8 mouse cellular contexts compared by ENCODE assay signal in the genomic region with DNA sequence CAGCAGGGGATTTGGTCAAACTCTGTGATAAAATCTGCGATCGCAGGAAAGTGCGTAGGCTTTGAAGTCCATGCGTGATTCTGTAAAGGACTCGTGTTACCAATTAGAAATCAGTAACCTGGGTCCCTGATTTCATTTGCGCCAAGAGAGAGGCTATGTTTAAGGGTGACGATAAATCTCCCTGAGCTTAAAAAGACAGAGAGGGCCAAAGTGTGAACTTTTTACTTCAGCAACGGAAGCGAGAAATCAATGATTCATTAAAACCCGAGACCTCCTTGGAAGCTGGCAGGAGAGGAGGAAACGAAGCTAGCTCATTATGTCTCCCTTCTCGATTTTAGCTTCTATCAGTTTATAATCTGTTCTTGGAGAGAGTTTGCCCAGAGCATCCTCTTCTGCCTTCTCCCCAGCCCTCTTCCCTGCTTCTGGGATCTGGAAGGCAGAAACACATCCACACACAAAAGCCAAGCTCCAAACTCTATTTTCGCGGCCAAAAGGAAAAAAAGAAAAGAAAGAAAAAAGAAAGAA. TPM values are rescaled to one million over a fixed set of nuclear protein-coding genes. Genes with fewer than 3 reads are reported as not detected.
DNase-seq lines count a peak whose midpoint lies in the region; ATAC-seq and TF ChIP-seq lines count a peak whose summit lies in the region.

No protein-coding gene starts in this region.

- H3K4me3 ChIP-seq in lung, embryonic 16.5 days (ENCODE audit: low read length): peak overlapping the region; percentile 51
- H3K4me3 ChIP-seq in hindbrain, embryonic 11.5 days (ENCODE audit: low read depth, low read length): peak overlapping the region; percentile 46
- no peak overlapping the region for H3K4me3 ChIP-seq in liver, embryonic 14.5 days (ENCODE audit: insufficient read depth in 1 of 2, low read depth in 2 of 2, low read length in 2 of 2)

- no peaks in the 10 kb centered on the region for H3K27me3 ChIP-seq in lung, embryonic 16.5 days (ENCODE audit: control insufficient read depth, insufficient read depth, low read depth, low read length)
- H3K27me3 ChIP-seq in hindbrain, embryonic 11.5 days (ENCODE audit: control insufficient read depth, insufficient read depth, low read length): peaks cover 7% of the 10 kb centered on the region
- H3K27me3 ChIP-seq in liver, embryonic 14.5 days (ENCODE audit: control insufficient read depth, insufficient read depth, low read length): peaks cover 30% of the 10 kb centered on the region

- no peaks in the 10 kb centered on the region for H3K9me3 ChIP-seq in lung, embryonic 16.5 days (ENCODE audit: control insufficient read depth, low read length)
- no peaks in the 10 kb centered on the region for H3K9me3 ChIP-seq in hindbrain, embryonic 11.5 days (ENCODE audit: control insufficient read depth, low read length)
- H3K9me3 ChIP-seq in liver, embryonic 14.5 days (ENCODE audit: control insufficient read depth, low read length): no peaks in the 10 kb centered on the region

- H3K36me3 ChIP-seq in lung, embryonic 16.5 days (ENCODE audit: control insufficient read depth, insufficient read depth, low read length): no peaks in the 10 kb centered on the region
- no peaks in the 10 kb centered on the region for H3K36me3 ChIP-seq in hindbrain, embryonic 11.5 days (ENCODE audit: control insufficient read depth, insufficient read depth, low read length)
- no peaks in the 10 kb centered on the region for H3K36me3 ChIP-seq in liver, embryonic 14.5 days (replicated peaks; ENCODE audit: control insufficient read depth, insufficient read depth, low read depth)

- DNase-seq in lung, postnatal 14 days: no peak
- peak; percentile 49 for DNase-seq in hindbrain, embryonic 11.5 days (ENCODE audit: low spot score)
- DNase-seq in liver, embryonic 14.5 days (ENCODE audit: low read depth in 3 of 3, low spot score in 3 of 3): no peak
- peak; percentile 13 for DNase-seq in yolk sac, embryonic 10.5 days (ENCODE audit: low spot score)
- no peak for DNase-seq in urinary bladder, postnatal 25 days (ENCODE audit: low spot score)
- DNase-seq in urinary bladder, adult 18-20 months (ENCODE audit: low spot score in 2 of 2): no peak
- no peak for DNase-seq in spleen, postnatal 14 days (ENCODE audit: low spot score in 2 of 2)

- TF ChIP-seq CTCF in liver, embryonic 14.5 days (IDR thresholded peaks at IDR 0.05; ENCODE audit: low read depth): no peak

- peak overlapping the region; percentile 80 for H3K4me2 ChIP-seq in lung, embryonic 16.5 days (ENCODE audit: low read depth, low read length)
- H3K4me2 ChIP-seq in hindbrain, embryonic 11.5 days (replicated peaks; ENCODE audit: low read depth, low read length): peak overlapping the region; percentile 71
- peak overlapping the region; percentile 49 for H3K4me2 ChIP-seq in liver, embryonic 14.5 days (ENCODE audit: low read depth)

- peak overlapping the region; percentile 25 for H3K9ac ChIP-seq in lung, embryonic 16.5 days (ENCODE audit: low read length)
- no peak overlapping the region for H3K9ac ChIP-seq in hindbrain, embryonic 11.5 days (ENCODE audit: low read depth, low read length)
- no peak overlapping the region for H3K9ac ChIP-seq in liver, embryonic 14.5 days (replicated peaks)

- no peak for TF ChIP-seq EP300 in liver, embryonic 14.5 days (IDR thresholded peaks at IDR 0.05; ENCODE audit: low read depth)

- H3K4me1 ChIP-seq in lung, embryonic 16.5 days (replicated peaks; ENCODE audit: control insufficient read depth, insufficient read depth, low read length): no peaks in the 10 kb centered on the region
- H3K4me1 ChIP-seq in hindbrain, embryonic 11.5 days (replicated peaks; ENCODE audit: control insufficient read depth, insufficient read depth, low read length): peaks cover 2% of the 10 kb centered on the region; the same call in 1 of the 2 replicates
- no peaks in the 10 kb centered on the region for H3K4me1 ChIP-seq in liver, embryonic 14.5 days (replicated peaks; ENCODE audit: control insufficient read depth in 2 of 2, insufficient read depth in 2 of 2, low read length in 1 of 2)

- no peak for ATAC-seq in lung, embryonic 16.5 days (ENCODE audit: low read depth)
- no peak for ATAC-seq in hindbrain, embryonic 11.5 days (ENCODE audit: low FRiP score)
- ATAC-seq in liver, embryonic 14.5 days (ENCODE audit: insufficient read depth): no peak

- H3K27ac ChIP-seq in lung, embryonic 16.5 days (ENCODE audit: low read length): peak overlapping the region; percentile 66; the same call in 1 of the 2 replicates
- H3K27ac ChIP-seq in hindbrain, embryonic 11.5 days (ENCODE audit: low read depth, low read length): no peak overlapping the region
- no peak overlapping the region for H3K27ac ChIP-seq in liver, embryonic 14.5 days

- 1% methylated on average over 14 of the region's 14 CpGs for WGBS in lung, embryonic 16.5 days
- WGBS in hindbrain, embryonic 11.5 days: under 1% methylated on average over 12 of the region's 14 CpGs
- WGBS in liver, embryonic 14.5 days (ENCODE audit: insufficient replicate concordance): 2% methylated on average over 14 of the region's 14 CpGs

RNA-seq across cellular contexts. Expression of a gene that starts 44.1 kb away (rescaled TPM):
- 21.0 and 22.5 TPM in 2 replicates for polyA plus RNA-seq in lung, embryonic 16.5 days (2015; fragmentation: Nextera tagmentation; extraction: Ambion mirVana)
- polyA plus RNA-seq in hindbrain, embryonic 11.5 days (2014; fragmentation: Nextera tagmentation; extraction: Ambion mirVana): 2.3 and 3.8 TPM in 2 replicates
- 0.03 and 0.04 TPM in 2 replicates for polyA plus RNA-seq in liver, embryonic 14.5 days (2012; rRNA removed)
- polyA plus RNA-seq in liver, embryonic 14.5 days (2014; fragmentation: Nextera tagmentation; extraction: Ambion mirVana): 0.08 and 0.20 TPM in 2 replicates

Comparison
In these comparisons a context has a peak if more than half of its experiments do, and no peak if none do; other contexts are left out.
1. H3K4me3 ChIP-seq: peak in lung, embryonic 16.5 days (single experiment) and hindbrain, embryonic 11.5 days (single experiment); none in liver, embryonic 14.5 days (0 of 2).
2. DNase-seq: peak in hindbrain, embryonic 11.5 days (single experiment) and yolk sac, embryonic 10.5 days (single experiment); none in lung, postnatal 14 days (single experiment), liver, embryonic 14.5 days (0 of 3), urinary bladder, postnatal 25 days (single experiment), urinary bladder, adult 18-20 months (0 of 2) and spleen, postnatal 14 days (0 of 2).
3. Peak in every context shown above with its lines, with median percentiles within 50 percentile points of each other: H3K4me2 ChIP-seq.